ENCODE assay signal across 11 mouse cellular contexts in the genomic region with DNA sequence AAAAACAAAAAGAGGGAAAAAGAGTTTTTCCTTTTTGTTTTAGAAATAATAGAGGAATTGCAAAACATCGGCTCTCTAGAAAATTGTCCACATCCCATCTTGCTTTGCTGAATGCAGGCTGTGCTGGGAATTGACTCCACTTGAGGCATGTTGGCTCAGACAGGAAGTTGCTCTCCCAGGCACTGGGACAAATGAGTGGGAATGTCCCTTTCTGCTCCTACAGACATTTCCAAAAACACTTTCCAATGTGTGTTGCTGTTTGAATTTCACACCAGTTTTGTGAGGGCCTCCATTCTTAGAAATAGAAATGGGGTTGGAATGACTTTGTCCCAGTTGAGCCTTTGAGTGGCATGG.
"Had no signal": no experiment of that assay in that cellular context is flagged by ENCODE, and none has a peak within 500 bp of the region (broad histone marks: within the 10 kb centered on the region; RNA-seq: fewer than 3 reads in every experiment).

No protein-coding gene starts in this region.

- H3K4me1 ChIP-seq: midbrain, embryonic 12.5 days had no signal

- ATAC-seq: liver, embryonic 12.5 days; midbrain, embryonic 16.5 days had no signal

- H3K4me2 ChIP-seq: kidney, embryonic 15.5 days; limb, embryonic 15.5 days; liver, embryonic 12.5 days; lung, embryonic 15.5 days; midbrain, embryonic 12.5 days; neural tube, embryonic 13.5 days had no signal

- DNase-seq: kidney, postnatal 14 days; layer of hippocampus, postnatal 36 days; right cerebral cortex, postnatal 14 days; thymus, postnatal 4 days had no signal

- H3K4me3 ChIP-seq: kidney, embryonic 15.5 days; limb, embryonic 15.5 days; liver, embryonic 12.5 days; lung, embryonic 15.5 days; midbrain, embryonic 12.5 days; neural tube, embryonic 13.5 days had no signal

- H3K27ac ChIP-seq: kidney, embryonic 15.5 days; limb, embryonic 15.5 days; liver, embryonic 12.5 days; lung, embryonic 15.5 days; midbrain, embryonic 12.5 days had no signal

- H3K36me3 ChIP-seq: kidney, embryonic 15.5 days; limb, embryonic 15.5 days; liver, embryonic 12.5 days; lung, embryonic 15.5 days; midbrain, embryonic 12.5 days; neural tube, embryonic 13.5 days had no signal

- H3K9me3 ChIP-seq: kidney, embryonic 15.5 days; limb, embryonic 15.5 days; liver, embryonic 12.5 days; lung, embryonic 15.5 days; midbrain, embryonic 12.5 days; neural tube, embryonic 13.5 days had no signal

- H3K27me3 ChIP-seq: kidney, embryonic 15.5 days; limb, embryonic 15.5 days; liver, embryonic 12.5 days; lung, embryonic 15.5 days; midbrain, embryonic 12.5 days; neural tube, embryonic 13.5 days had no signal

- H3K9ac ChIP-seq: kidney, embryonic 15.5 days; limb, embryonic 15.5 days; liver, embryonic 12.5 days; lung, embryonic 15.5 days; midbrain, embryonic 12.5 days; neural tube, embryonic 13.5 days had no signal
